29 mouse cellular contexts compared by ENCODE assay signal in genomic region chr2:30608690-30609201, GRCm38 (mm10). TPM values are rescaled to one million over a fixed set of nuclear protein-coding genes. Genes with fewer than 3 reads are reported as not detected.
DNase-seq lines count a peak whose midpoint lies in the region; ATAC-seq and TF ChIP-seq lines count a peak whose summit lies in the region.
"Had no signal": no experiment of that assay in that cellular context is flagged by ENCODE, and none has a peak within 500 bp of the region (broad histone marks: within the 10 kb centered on the region; RNA-seq: fewer than 3 reads in every experiment).

No protein-coding gene starts in this region.

- DNase-seq in forebrain, embryonic 10.5 days (ENCODE audit: extremely low spot score, low spot score) = no peak
- DNase-seq in forebrain, embryonic 14.5 days (ENCODE audit: low spot score) = no peak
- DNase-seq in hindbrain, embryonic 10.5 days (ENCODE audit: low spot score) = no peak
- DNase-seq in neural tube, embryonic 10.5 days (ENCODE audit: extremely low spot score, low spot score) = no peak
- DNase-seq in midbrain, postnatal 0 days (ENCODE audit: low spot score) = peak; percentile 47
- no peak for DNase-seq in left cerebral cortex, postnatal 36 days (ENCODE audit: low spot score in 2 of 2)
- DNase-seq: adrenal gland, adult 8-10 months; cerebellum, adult 11 months; cerebellum, adult 9-10 months; heart, postnatal 10 days; kidney, adult 9 months; kidney, postnatal 10 days; layer of hippocampus, adult 9-11 months; liver; lung, adult 2 months; lung, postnatal 10 days; right cerebral cortex, adult 18-20 months; thymus, adult 18-20 months; thymus, postnatal 25 days had no signal

- H3K27me3 ChIP-seq in forebrain, embryonic 10.5 days (ENCODE audit: poor library complexity, severe bottlenecking) = peaks cover 40% of the 10 kb centered on the region
- H3K27me3 ChIP-seq in forebrain, embryonic 14.5 days (replicated peaks; ENCODE audit: control insufficient read depth, insufficient read depth, low read length) = no peaks in the 10 kb centered on the region
- peaks cover 33% of the 10 kb centered on the region for H3K27me3 ChIP-seq in hindbrain, embryonic 10.5 days (ENCODE audit: insufficient read depth, poor library complexity, severe bottlenecking)
- H3K27me3 ChIP-seq in hindbrain, embryonic 16.5 days (replicated peaks; ENCODE audit: control insufficient read depth, insufficient read depth, low read length) = no peaks in the 10 kb centered on the region
- no peaks in the 10 kb centered on the region for H3K27me3 ChIP-seq in neural tube, embryonic 13.5 days
- no peaks in the 10 kb centered on the region for H3K27me3 ChIP-seq in midbrain, postnatal 0 days (ENCODE audit: insufficient read depth, low read length)
- H3K27me3 ChIP-seq: CH12.LX had no signal

- ATAC-seq in forebrain, embryonic 14.5 days = no peak
- no peak for ATAC-seq in hindbrain, embryonic 16.5 days
- ATAC-seq in neural tube, embryonic 13.5 days (ENCODE audit: low read depth) = no peak
- no peak for ATAC-seq in midbrain, postnatal 0 days (ENCODE audit: low FRiP score)
- ATAC-seq: intestine, embryonic 16.5 days had no signal

- H3K4me3 ChIP-seq in forebrain, embryonic 10.5 days = no peak overlapping the region
- no peak overlapping the region for H3K4me3 ChIP-seq in forebrain, embryonic 14.5 days (ENCODE audit: low read depth, low read length)
- no peak overlapping the region for H3K4me3 ChIP-seq in hindbrain, embryonic 10.5 days
- H3K4me3 ChIP-seq in hindbrain, embryonic 16.5 days (ENCODE audit: low read length) = no peak overlapping the region
- H3K4me3 ChIP-seq in neural tube, embryonic 13.5 days = no peak overlapping the region
- H3K4me3 ChIP-seq in midbrain, postnatal 0 days (ENCODE audit: low read depth, low read length) = no peak overlapping the region
- H3K4me3 ChIP-seq: heart, embryonic 13.5 days had no signal

- H3K4me1 ChIP-seq in forebrain, embryonic 10.5 days = peaks cover 67% of the 10 kb centered on the region
- H3K4me1 ChIP-seq in forebrain, embryonic 14.5 days (ENCODE audit: control insufficient read depth, insufficient read depth, low read length) = peaks cover 47% of the 10 kb centered on the region
- peaks cover 75% of the 10 kb centered on the region for H3K4me1 ChIP-seq in hindbrain, embryonic 10.5 days (replicated peaks)
- peaks cover 32% of the 10 kb centered on the region for H3K4me1 ChIP-seq in hindbrain, embryonic 16.5 days (ENCODE audit: control insufficient read depth, insufficient read depth, low read depth, low read length)
- peaks cover 61% of the 10 kb centered on the region for H3K4me1 ChIP-seq in neural tube, embryonic 13.5 days (replicated peaks)
- peaks cover 9% of the 10 kb centered on the region for H3K4me1 ChIP-seq in midbrain, postnatal 0 days (ENCODE audit: insufficient read depth, low read length)

- no peaks in the 10 kb centered on the region for H3K36me3 ChIP-seq in forebrain, embryonic 10.5 days (replicated peaks)
- no peaks in the 10 kb centered on the region for H3K36me3 ChIP-seq in forebrain, embryonic 14.5 days (ENCODE audit: control insufficient read depth, insufficient read depth, low read length)
- no peaks in the 10 kb centered on the region for H3K36me3 ChIP-seq in hindbrain, embryonic 10.5 days
- H3K36me3 ChIP-seq in hindbrain, embryonic 16.5 days (ENCODE audit: control insufficient read depth, insufficient read depth, low read length) = no peaks in the 10 kb centered on the region
- H3K36me3 ChIP-seq in neural tube, embryonic 13.5 days = no peaks in the 10 kb centered on the region
- no peaks in the 10 kb centered on the region for H3K36me3 ChIP-seq in midbrain, postnatal 0 days (ENCODE audit: insufficient read depth, low read length)
- H3K36me3 ChIP-seq: heart, embryonic 13.5 days had no signal

- intact Hi-C loops in left cerebral cortex, postnatal 36 days (cut with DNase I) = no loop called here

- H3K9me3 ChIP-seq in forebrain, embryonic 10.5 days = no peaks in the 10 kb centered on the region
- no peaks in the 10 kb centered on the region for H3K9me3 ChIP-seq in forebrain, embryonic 14.5 days (replicated peaks; ENCODE audit: control insufficient read depth, low read length)
- no peaks in the 10 kb centered on the region for H3K9me3 ChIP-seq in hindbrain, embryonic 10.5 days
- no peaks in the 10 kb centered on the region for H3K9me3 ChIP-seq in hindbrain, embryonic 16.5 days (ENCODE audit: control insufficient read depth, low read length)
- H3K9me3 ChIP-seq in neural tube, embryonic 13.5 days = no peaks in the 10 kb centered on the region
- H3K9me3 ChIP-seq in midbrain, postnatal 0 days (ENCODE audit: low read length) = no peaks in the 10 kb centered on the region
- H3K9me3 ChIP-seq: heart, embryonic 13.5 days had no signal

- H3K9ac ChIP-seq in forebrain, embryonic 14.5 days (ENCODE audit: low read length) = no peak overlapping the region
- H3K9ac ChIP-seq in hindbrain, embryonic 16.5 days (ENCODE audit: low read depth, low read length) = no peak overlapping the region
- H3K9ac ChIP-seq in neural tube, embryonic 13.5 days = no peak overlapping the region
- H3K9ac ChIP-seq in midbrain, postnatal 0 days (replicated peaks; ENCODE audit: low read length, poor library complexity, severe bottlenecking) = no peak overlapping the region
- H3K9ac ChIP-seq: heart, embryonic 13.5 days; liver, embryonic 14.5 days had no signal

- WGBS in forebrain, embryonic 10.5 days = 83% methylated on average over 10 of the region's 10 CpGs
- WGBS in forebrain, embryonic 14.5 days = 37% methylated on average over 10 of the region's 10 CpGs
- WGBS in hindbrain, embryonic 10.5 days = 84% methylated on average over 10 of the region's 10 CpGs
- WGBS in hindbrain, embryonic 16.5 days = 40% methylated on average over 10 of the region's 10 CpGs
- 53% methylated on average over 10 of the region's 10 CpGs for WGBS in neural tube, embryonic 13.5 days
- 55% methylated on average over 10 of the region's 10 CpGs for WGBS in midbrain, postnatal 0 days

- no peak overlapping the region for H3K4me2 ChIP-seq in forebrain, embryonic 14.5 days (ENCODE audit: low read length)
- no peak overlapping the region for H3K4me2 ChIP-seq in hindbrain, embryonic 16.5 days (ENCODE audit: low read length)
- no peak overlapping the region for H3K4me2 ChIP-seq in neural tube, embryonic 13.5 days
- no peak overlapping the region for H3K4me2 ChIP-seq in midbrain, postnatal 0 days (ENCODE audit: low read depth, low read length, poor library complexity, severe bottlenecking)
- H3K4me2 ChIP-seq: heart, embryonic 13.5 days had no signal

- H3K27ac ChIP-seq in forebrain, embryonic 10.5 days = peak overlapping the region; percentile 30; the same call in 1 of the 2 replicates
- no peak overlapping the region; the same call in 1 of the 2 replicates for H3K27ac ChIP-seq in forebrain, embryonic 14.5 days (ENCODE audit: low read depth, low read length)
- H3K27ac ChIP-seq in hindbrain, embryonic 10.5 days = peak overlapping the region; percentile 60; the same call in 1 of the 2 replicates
- no peak overlapping the region for H3K27ac ChIP-seq in hindbrain, embryonic 16.5 days (ENCODE audit: low read depth, low read length)
- H3K27ac ChIP-seq in neural tube, embryonic 13.5 days (replicated peaks) = peak overlapping the region; percentile 96; the same call in 1 of the 2 replicates
- no peak overlapping the region for H3K27ac ChIP-seq in midbrain, postnatal 0 days (ENCODE audit: low read depth, low read length)
- H3K27ac ChIP-seq: liver, embryonic 14.5 days; macrophage; stomach, postnatal 0 days had no signal

- TF ChIP-seq CTCF in midbrain, postnatal 0 days (IDR thresholded peaks at IDR 0.05) = no peak

RNA-seq across cellular contexts. Expression of gene Cstad, which starts 13.9 kb away (rescaled TPM):
- 0.35 TPM in 1 of 2 replicates, not detected in the other for polyA plus RNA-seq in forebrain, embryonic 10.5 days (2016; fragmentation: Nextera tagmentation; extraction: Ambion mirVana)
- 0.64 and 1.2 TPM in 2 replicates for polyA plus RNA-seq in forebrain, embryonic 14.5 days (2014; fragmentation: Nextera tagmentation; extraction: Ambion mirVana)
- polyA plus RNA-seq in hindbrain, embryonic 10.5 days (2016; fragmentation: Nextera tagmentation; extraction: Ambion mirVana) = 0.33 and 0.47 TPM in 2 replicates
- polyA plus RNA-seq in hindbrain, embryonic 16.5 days (2015; fragmentation: Nextera tagmentation; extraction: Ambion mirVana) = 0.19 and 0.99 TPM in 2 replicates
- 0.39 and 0.98 TPM in 2 replicates for polyA plus RNA-seq in neural tube, embryonic 13.5 days (2015; fragmentation: Nextera tagmentation; extraction: Ambion mirVana)
- 0.55 and 2.2 TPM in 2 replicates for total RNA-seq in midbrain, postnatal 0 days (2014; rRNA removed)
- polyA plus RNA-seq in midbrain, postnatal 0 days (2015; fragmentation: Nextera tagmentation; extraction: Ambion mirVana) = 0.64 and 0.70 TPM in 2 replicates
- 1 to 10 TPM; 3.9 to 8.0 TPM for total RNA-seq in left cerebral cortex, postnatal 36 days (2021)
- total RNA-seq: megakaryocyte-erythroid progenitor cell, adult 5-6 weeks had no signal
- polyA plus RNA-seq: embryonic facial prominence, embryonic 11.5 days had no signal

Comparison
In these comparisons a context has a peak if more than half of its experiments do, and no peak if none do; other contexts are left out.
1. H3K27ac ChIP-seq: peak in forebrain, embryonic 10.5 days (single experiment), hindbrain, embryonic 10.5 days (single experiment) and neural tube, embryonic 13.5 days (single experiment); none in forebrain, embryonic 14.5 days (single experiment), hindbrain, embryonic 16.5 days (single experiment) and midbrain, postnatal 0 days (single experiment).